Mouse (Mus musculus) macrophage (primary cell): ENCODE measurements around the gene Slc38a7. TPM values are rescaled to one million over a fixed set of nuclear protein-coding genes. Genes with fewer than 3 reads are reported as not detected.
"Not testable (repeated sequence)": the region's sequence is repeated elsewhere in the genome, so short reads cannot be mapped to it uniquely, and the experiment has no call there.

ENCODE experiments used
- H3K27ac ChIP-seq: fragments of 350-480 bp; formaldehyde crosslinking; 2 replicates; pipeline ENCODE4 v1.9.0; 2021
- H3K36me3 ChIP-seq: fragments of 350-480 bp; formaldehyde crosslinking; 2 replicates; pipeline ENCODE4 v1.9.0; 2021; ENCODE audit errors: inconsistent target
- H3K4me3 ChIP-seq: fragments of 350-480 bp; formaldehyde crosslinking; 2 replicates; pipeline ENCODE4 v1.9.0; 2021; ENCODE audit errors: inconsistent target
- H3K79me2 ChIP-seq: fragments of 350-480 bp; formaldehyde crosslinking; 2 replicates; pipeline ENCODE4 v1.9.0; 2021; ENCODE audit errors: inconsistent target
- WGBS: methylation state at CpG from one replicate; pipeline ENCODE4 v1.1.7; 2026; ENCODE audit warnings: inconsistent platforms; ENCODE audit not compliant: missing documents; 5-methylcytosine and 5-hydroxymethylcytosine counted together
- polyA plus RNA-seq: library from polyadenylated mRNA; stranded (reverse); fragments of 250-400 nt; gene quantifications from 3 replicates; pipeline ENCODE4 v1.2.4, GENCODE M21; 2018; ENCODE audit warnings: inconsistent platforms

The Slc38a7 gene
- polyA plus RNA-seq, 1 experiment from 2014 or later = 57.0 TPM

DNA sequence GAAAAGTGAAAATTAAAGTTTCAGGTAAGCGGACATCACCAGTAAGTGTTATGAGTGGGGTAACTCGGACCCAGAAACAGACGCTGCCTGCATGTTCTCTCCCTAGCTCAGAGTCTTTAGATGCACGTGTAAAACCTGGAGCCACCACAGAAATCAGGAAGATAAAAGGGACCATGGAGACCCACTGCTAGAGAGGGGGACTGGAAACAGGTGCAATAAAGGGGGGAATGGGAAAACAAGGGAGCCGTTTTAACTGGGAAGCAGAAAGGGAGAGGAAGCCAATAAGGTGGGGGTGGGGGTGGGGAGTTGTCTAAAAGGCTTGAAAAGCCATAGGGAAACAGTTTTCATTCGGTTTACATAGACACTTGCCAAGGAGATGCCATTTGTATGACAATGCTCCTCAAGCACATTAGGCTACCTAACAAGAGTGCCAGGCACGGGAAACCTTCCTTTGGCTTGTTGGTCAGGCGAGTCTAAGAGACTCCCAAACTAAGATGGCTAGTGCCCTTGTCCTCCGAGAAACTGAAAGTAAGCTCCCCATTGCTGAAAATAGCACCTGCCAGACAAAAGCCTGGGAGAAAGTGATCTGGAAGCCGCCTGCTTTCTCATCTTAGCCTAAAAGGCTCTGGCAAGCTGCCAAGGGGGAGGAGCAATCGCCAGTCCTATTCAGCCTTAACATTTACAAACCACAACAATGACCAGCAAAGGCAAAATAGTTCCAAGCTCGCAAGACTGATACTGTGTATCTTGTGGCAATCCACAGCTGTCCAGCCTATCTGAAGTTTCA, 25.0 kb upstream of the Slc38a7 start:
- Histone ChIP-seq H3K4me3 (no peak overlapping the region), H3K79me2 (peaks cover 51% of the 10 kb centered on the region), H3K27ac (no peak overlapping the region), H3K36me3 (peaks cover 29% of the 10 kb centered on the region; the same call in 1 of the 2 replicates)
- WGBS = 69% methylated on average over 12 of the region's 12 CpGs

DNA sequence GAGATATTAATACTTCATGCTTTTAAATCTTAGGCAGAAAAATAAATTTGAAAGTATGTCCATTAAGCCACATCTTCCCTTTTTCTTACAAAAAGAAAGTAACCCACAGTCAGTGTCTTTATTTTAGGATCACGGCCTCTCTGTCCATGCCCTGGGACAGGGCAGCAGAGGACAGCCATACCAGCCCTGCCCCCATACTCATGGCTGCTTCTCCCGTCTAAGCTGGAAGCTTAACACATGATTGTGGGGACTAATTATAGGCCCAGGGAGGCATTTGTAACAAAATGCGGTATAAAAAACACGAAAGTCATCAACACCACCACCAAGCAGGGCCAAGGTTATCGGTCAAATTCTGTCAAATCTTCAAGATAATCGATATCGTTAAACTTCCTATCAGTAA, 21.9 kb upstream of the Slc38a7 start:
- no peak overlapping the region for H3K4me3 ChIP-seq
- H3K27ac ChIP-seq = no peak overlapping the region
- peaks cover 45% of the 10 kb centered on the region for H3K36me3 ChIP-seq
- peaks cover 20% of the 10 kb centered on the region; the same call in 1 of the 2 replicates for H3K79me2 ChIP-seq
- WGBS = 91% methylated on average over 7 of the region's 7 CpGs

DNA sequence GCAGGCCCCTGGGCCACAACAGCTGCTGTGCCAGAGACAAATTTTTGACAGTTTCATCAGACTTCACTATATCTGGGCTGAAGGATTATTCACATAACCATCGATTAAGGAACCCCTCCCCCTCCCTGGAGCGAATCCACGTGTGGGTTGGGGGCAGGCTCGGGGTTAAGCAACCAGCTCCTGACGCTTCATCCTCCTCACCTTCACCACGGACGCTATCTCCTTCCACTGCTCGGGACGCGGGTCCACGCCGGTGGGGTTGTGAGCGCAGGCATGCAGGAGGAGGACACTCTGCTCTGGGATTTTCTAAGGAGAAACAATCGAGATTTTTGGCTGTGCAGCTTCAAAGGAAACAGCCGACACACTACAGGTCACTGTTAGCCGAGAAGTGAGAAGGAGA, 18.4 kb upstream of the Slc38a7 start:
- no peaks in the 10 kb centered on the region for H3K79me2 ChIP-seq
- peaks cover 61% of the 10 kb centered on the region for H3K36me3 ChIP-seq
- no peak overlapping the region for H3K27ac ChIP-seq
- 93% methylated on average over 15 of the region's 16 CpGs for WGBS
- no peak overlapping the region for H3K4me3 ChIP-seq

DNA sequence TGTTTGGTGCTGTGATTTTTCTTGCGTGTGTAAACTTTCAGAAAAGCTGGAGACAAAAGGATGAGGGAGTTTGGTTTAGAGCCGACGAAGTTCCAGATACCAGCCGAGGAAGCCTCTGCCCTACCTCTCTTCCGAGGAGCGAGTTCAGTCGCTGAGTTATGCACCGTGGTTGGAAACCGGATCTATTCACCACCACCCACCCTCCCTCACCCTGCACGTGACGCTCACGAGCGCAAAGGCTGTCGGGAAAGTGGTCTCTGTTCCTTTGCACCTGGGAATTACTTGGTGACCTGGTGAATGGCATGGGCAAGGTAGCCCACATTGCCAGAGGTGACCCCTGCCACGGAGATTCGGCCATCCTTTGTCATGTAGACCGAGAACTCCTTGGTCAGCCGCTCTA, 11.5 kb upstream of the Slc38a7 start:
- peaks cover 25% of the 10 kb centered on the region; the same call in 1 of the 2 replicates for H3K36me3 ChIP-seq
- H3K79me2 ChIP-seq, H3K27ac ChIP-seq, H3K4me3 ChIP-seq: not testable (repeated sequence)
- 93% methylated on average over 11 of the region's 18 CpGs for WGBS

DNA sequence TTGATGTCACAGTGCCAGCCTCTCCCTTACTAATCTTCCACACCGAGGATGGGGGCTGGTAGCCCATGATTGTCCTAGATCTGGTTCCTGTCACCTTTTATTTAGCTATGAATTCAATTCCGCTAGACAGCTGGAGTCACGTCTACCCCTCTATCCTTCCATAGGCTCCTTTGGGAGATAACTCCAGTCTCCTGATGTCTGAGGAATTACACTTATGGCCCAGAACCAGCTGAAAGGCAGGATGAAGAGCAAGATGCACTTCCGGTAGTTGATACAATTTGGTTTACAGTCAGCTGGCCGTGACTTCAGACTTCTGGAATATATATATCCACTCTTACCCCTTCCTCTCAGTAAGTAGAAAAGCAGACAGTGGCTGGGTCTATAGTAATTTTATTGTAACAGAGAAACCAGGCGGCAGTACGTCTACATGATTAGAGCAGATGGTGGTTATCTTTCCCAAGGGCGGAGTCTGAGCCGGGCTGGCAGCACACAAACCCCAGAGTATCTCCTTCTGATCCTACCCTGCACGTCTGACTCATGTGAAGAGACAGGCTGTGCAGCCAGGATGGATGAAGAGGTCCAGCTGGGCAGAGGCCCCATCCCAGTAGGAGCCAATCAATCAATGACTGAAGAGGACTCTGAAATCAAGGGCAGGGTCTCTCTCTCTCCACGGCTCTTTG, 10.6 kb upstream of the Slc38a7 start:
- not testable (repeated sequence) for H3K79me2 ChIP-seq, H3K4me3 ChIP-seq, H3K27ac ChIP-seq
- peaks cover 21% of the 10 kb centered on the region; the same call in 1 of the 2 replicates for H3K36me3 ChIP-seq
- WGBS = 97% methylated on average over 6 of the region's 11 CpGs

DNA sequence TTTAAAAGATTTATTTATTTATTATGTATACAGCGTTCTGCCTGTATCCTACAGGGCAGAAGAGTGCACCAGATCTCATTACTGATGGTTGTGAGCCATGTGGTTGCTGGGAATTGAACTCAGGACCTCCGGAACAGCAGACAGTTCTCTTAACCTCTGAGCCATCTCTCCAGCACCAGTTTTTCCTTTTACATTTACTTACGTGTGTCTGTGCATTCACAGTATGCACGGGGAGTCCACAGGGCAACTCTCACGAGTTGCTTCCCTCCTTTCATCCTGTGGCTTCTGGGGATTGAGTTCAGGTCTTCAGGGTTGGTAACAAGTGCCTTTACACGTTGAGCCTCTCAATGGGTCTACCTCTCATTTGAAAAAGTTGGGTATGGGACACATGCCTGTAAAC, 835 bp upstream of the Slc38a7 start:
- Histone ChIP-seq H3K36me3 (no peaks in the 10 kb centered on the region; the same call in 1 of the 2 replicates), H3K79me2 (peaks cover 36% of the 10 kb centered on the region), H3K27ac (no peak overlapping the region), H3K4me3 (no peak overlapping the region)
- WGBS = 91% methylated on average over 6 of the region's 6 CpGs

DNA sequence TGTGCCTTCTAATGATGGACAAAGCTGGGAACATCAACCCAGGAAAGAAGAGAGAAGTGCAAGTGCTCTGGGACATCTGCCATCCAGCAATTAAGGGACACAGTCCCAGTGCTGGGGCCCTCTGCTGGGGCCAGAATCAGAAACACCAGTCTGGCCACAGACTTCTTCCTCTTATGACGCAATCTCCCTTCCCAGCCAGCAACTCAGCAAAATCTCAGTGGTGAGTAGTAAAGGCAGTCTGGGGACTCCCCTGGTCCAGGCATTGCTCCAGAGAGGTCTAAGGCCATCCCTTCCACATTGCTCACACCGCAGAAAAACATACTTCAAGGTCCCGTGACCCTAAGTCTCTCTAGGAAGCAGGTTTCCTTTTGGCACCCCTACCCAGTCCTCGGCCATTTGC, 1.0 kb downstream of the Slc38a7 start:
- peak overlapping the region; percentile 96 for H3K4me3 ChIP-seq
- 0% methylated on average over 4 of the region's 4 CpGs for WGBS
- H3K27ac ChIP-seq = peak overlapping the region; percentile 80
- H3K79me2 ChIP-seq = peaks cover 55% of the 10 kb centered on the region
- peaks cover 12% of the 10 kb centered on the region; the same call in 1 of the 2 replicates for H3K36me3 ChIP-seq

DNA sequence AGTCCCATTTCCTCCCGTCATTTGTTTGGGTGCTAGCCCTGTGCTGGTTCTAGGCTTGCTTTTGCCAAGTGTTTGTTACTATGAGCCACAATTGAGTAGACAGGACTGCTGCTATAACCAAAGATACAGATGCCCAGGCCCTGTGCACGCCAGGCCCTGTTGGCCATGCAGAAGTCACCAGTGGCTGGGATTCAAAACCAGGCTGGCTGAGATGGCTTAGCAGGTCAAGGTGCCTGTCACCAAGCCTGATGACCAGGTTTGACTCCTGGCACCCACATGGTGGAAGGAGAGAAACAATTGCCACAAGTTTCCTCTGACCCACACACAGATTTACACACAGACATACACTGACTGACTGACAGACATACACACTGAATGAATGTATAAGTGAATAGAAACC, 3.0 kb downstream of the Slc38a7 start:
- Histone ChIP-seq H3K36me3 (peaks cover 21% of the 10 kb centered on the region), H3K27ac (no peak overlapping the region), H3K79me2 (peaks cover 61% of the 10 kb centered on the region), H3K4me3 (no peak overlapping the region)
- 97% methylated on average over 2 of the region's 2 CpGs for whole genome bisulfite sequencing

DNA sequence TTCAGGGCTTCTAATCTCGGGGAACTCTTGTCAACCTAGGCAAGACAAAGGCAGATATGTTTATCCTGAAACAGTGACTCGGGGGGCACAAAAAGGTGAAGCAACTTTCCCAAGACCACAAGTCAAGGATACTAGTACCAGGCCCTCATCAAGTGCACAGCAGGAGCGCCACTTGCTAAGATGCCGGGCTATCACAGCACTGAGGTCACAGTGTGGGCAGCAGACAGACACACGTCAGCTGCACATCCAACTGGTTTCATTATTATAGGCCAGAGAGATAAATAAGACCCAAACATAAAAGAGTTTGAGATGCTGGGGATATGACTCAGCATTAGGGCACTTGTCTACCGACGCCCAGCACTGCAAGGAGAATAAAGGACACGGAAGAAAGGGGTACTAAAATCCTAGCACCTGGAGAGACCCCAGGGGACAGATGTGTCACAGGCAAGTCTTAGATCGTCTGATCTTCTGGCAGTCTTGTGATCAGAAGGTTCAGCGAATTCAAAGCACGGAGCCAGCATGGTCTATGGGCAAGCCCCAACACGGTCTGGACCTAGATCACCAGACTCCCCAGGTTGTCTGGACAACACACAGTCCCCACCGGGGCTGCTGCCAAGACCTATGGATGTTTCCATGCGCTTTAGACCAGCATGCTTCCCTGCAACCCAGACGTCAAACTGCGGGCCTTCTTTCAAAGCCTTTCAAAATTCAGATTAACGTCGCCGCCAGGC, 4.4 kb downstream of the Slc38a7 start:
- H3K36me3 ChIP-seq = peaks cover 35% of the 10 kb centered on the region
- H3K4me3 ChIP-seq = no peak overlapping the region
- no peak overlapping the region for H3K27ac ChIP-seq
- peaks cover 61% of the 10 kb centered on the region for H3K79me2 ChIP-seq
- WGBS = 92% methylated on average over 17 of the region's 19 CpGs

DNA sequence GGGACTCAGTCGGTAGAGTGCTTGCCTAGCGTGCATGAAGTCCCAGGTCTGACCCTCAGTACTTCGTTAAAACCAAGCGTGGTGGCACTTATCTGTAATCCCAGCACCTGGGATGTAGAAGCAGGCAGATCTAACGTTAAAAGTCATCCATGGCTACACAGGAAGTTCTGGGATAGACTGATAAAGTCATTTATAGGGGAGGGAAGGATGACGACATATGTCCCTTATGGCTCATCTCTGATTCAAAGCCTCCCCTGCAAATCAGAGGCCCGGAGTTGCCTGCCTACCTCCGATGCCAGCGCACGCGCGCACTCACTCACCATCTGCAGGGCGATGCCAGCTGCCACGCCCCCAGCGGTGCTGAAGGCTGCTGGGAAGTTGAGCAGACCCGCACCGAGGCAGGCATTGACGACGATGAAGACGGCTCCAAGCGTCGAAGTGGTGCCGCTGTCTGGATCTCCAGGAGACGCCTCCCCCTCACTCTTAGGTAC, 5.2 kb downstream of the Slc38a7 start:
- peaks cover 43% of the 10 kb centered on the region for H3K36me3 ChIP-seq
- WGBS = 88% methylated on average over 16 of the region's 24 CpGs
- H3K27ac ChIP-seq = no peak overlapping the region
- no peak overlapping the region for H3K4me3 ChIP-seq
- peaks cover 59% of the 10 kb centered on the region for H3K79me2 ChIP-seq

DNA sequence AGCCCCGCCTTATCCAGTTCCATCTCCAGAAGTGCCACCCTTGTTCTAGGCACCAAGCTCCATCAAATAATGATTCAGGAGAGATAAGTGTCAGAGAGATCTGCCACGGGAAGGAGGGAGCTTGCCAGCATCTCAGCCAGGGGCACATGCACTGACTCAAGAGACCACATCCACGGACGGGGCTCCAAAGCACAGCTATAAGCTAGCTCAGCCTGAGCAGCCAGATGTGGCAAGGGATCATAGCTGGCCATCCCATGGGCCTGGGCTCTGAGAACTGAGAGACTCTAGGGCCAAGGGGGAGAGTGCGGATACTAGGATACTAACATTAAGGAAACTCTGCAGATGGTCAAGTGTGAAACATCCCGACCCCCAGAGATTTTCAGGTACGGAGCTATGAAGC, 8.3 kb downstream of the Slc38a7 start:
- H3K27ac ChIP-seq = no peak overlapping the region
- WGBS = 95% methylated on average over 7 of the region's 7 CpGs
- no peak overlapping the region for H3K4me3 ChIP-seq
- peaks cover 70% of the 10 kb centered on the region for H3K36me3 ChIP-seq
- peaks cover 34% of the 10 kb centered on the region for H3K79me2 ChIP-seq

DNA sequence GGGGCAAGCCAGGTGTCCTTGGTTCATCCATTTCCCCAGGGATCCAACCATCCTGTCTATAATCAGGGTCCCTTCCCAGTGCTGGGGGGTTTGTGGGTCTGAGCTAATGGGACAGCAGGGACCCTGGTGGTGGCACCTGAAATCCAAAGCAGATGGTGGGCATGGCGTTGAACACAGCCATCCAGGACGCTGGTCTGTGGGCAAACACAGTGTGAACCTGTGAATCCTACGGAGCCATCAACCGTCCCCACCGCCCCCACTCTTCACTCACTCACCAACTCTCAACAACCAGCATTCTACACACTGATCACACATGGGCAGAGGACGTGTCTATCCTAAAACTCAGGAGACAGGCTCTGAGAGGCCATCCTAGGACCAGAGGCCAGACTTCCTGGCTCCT, 9.4 kb downstream of the Slc38a7 start:
- peaks cover 23% of the 10 kb centered on the region for H3K79me2 ChIP-seq
- WGBS = 92% methylated on average over 6 of the region's 6 CpGs
- H3K36me3 ChIP-seq = peaks cover 78% of the 10 kb centered on the region
- H3K27ac ChIP-seq = no peak overlapping the region
- H3K4me3 ChIP-seq = no peak overlapping the region

DNA sequence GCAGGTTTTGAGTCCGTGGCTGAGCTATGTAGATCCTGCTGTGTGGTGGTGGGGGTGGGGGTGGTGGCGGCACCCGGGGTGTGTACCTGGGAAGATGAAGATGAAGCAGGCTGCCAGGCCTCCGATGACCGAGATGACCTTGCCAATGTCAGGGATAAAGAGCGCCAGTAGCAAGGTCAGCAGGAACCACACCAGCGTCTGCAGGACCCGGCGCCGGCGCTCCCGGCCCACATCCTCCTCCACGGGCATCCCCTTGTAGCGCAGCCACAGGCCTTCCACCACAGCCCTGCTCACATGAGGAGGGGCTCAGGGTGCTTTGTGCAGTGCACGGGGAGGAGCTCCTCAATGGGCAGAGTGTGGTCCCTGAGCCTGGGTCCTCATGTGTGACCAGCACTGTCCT, 11.9 kb downstream of the Slc38a7 start:
- H3K4me3 ChIP-seq = no peak overlapping the region
- 92% methylated on average over 15 of the region's 15 CpGs for WGBS
- no peak overlapping the region for H3K27ac ChIP-seq
- H3K79me2 ChIP-seq = peaks cover 6% of the 10 kb centered on the region; the same call in 1 of the 2 replicates
- H3K36me3 ChIP-seq = peaks cover 78% of the 10 kb centered on the region

DNA sequence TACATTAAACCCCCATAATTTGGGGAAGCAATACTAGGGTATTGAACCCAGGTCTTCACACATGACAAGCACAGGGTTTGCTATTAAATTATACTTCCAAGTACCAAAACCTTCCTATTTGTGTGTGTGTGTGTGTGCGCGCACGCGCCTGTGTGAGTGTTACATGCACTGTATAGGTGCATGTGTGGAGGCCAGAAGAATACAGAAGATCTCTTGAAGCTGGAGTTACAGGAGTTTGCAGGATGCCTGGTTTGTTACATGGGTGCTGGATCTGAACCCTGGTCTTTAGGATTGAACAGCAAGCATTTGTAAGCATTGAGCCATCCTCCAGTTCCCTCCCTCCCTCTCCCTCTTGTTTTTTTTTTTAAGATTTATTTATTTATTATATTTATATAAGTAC, 14.1 kb downstream of the Slc38a7 start:
- 100% methylated on average over 3 of the region's 4 CpGs for WGBS
- H3K4me3 ChIP-seq = no peak overlapping the region
- peaks cover 60% of the 10 kb centered on the region for H3K36me3 ChIP-seq
- no peaks in the 10 kb centered on the region for H3K79me2 ChIP-seq
- no peak overlapping the region for H3K27ac ChIP-seq
